Mouse (Mus musculus) small intestine, adult 2 months (tissue): ENCODE results near the gene Irf7. TPM values are rescaled to one million over a fixed set of nuclear protein-coding genes. Genes with fewer than 3 reads are reported as not detected.
A peak's percentile ranks its signal among the peaks of the same experiment; 100 is the strongest.

ENCODE experiments used
- H3K27ac ChIP-seq: fragments of 200-500 bp; 2 replicates; pipeline ENCODE4 v1.5.1; 2012; ENCODE audit warnings: low read depth, low read length, control low read depth, inconsistent platforms; ENCODE audit not compliant: insufficient read depth
- H3K27me3 ChIP-seq: fragments of 200-500 bp; 2 replicates; pipeline ENCODE4 v1.6.1; 2012; ENCODE audit warnings: mild to moderate bottlenecking, moderate library complexity, low read length, inconsistent platforms; ENCODE audit not compliant: control insufficient read depth, insufficient read depth
- H3K36me3 ChIP-seq: fragments of 200-500 bp; 2 replicates; pipeline ENCODE4 v1.6.1; 2012; ENCODE audit warnings: mild to moderate bottlenecking, low read length, control low read depth, inconsistent platforms; ENCODE audit not compliant: control insufficient read depth, insufficient read depth
- H3K4me1 ChIP-seq: fragments of 200-500 bp; 2 replicates; pipeline ENCODE4 v1.6.1; 2012; ENCODE audit warnings: low read length, inconsistent platforms, mixed read lengths; ENCODE audit not compliant: control insufficient read depth, insufficient read depth, insufficient read length
- H3K4me3 ChIP-seq: fragments of 200-500 bp; 2 replicates; pipeline ENCODE4 v1.5.1; 2012; ENCODE audit warnings: low read depth, mild to moderate bottlenecking, control low read depth, inconsistent platforms, low read length, moderate library complexity
- CTCF ChIP-seq: fragments of 200-500 bp; IDR thresholded peaks from 2 replicates; pipeline ENCODE4 v1.5.1; 2012; ENCODE audit warnings: low read depth, mild to moderate bottlenecking, control low read depth, inconsistent platforms, low read length, moderate library complexity, mixed read lengths; ENCODE audit not compliant: insufficient replicate concordance, insufficient read length; ENCODE audit errors: extremely low read depth
- POLR2A ChIP-seq: fragments of 200-500 bp; IDR thresholded peaks from 2 replicates; pipeline ENCODE4 v1.6.1; 2012; ENCODE audit warnings: low read depth, mild to moderate bottlenecking, control low read depth, inconsistent platforms, low read length, moderate library complexity
- WGBS: fragments of 180-500 bp; shearing (Covaris S2); methylation state at CpG from one replicate; pipeline ENCODE4 v1.1.7; 2018; 5-methylcytosine and 5-hydroxymethylcytosine counted together
- polyA plus RNA-seq: library from polyadenylated mRNA; depleted of rRNA; stranded (reverse); fragments of >200 nt; gene quantifications from 2 replicates; pipeline ENCODE4 v1.2.3, GENCODE M21; 2012

The Irf7 gene
- polyA plus RNA-seq, 1 experiment, result 484 TPM

GRCm38 (mm10) chr7:141227796-141228195, 38.5 kb downstream of the Irf7 start:
- Histone ChIP-seq H3K4me3 (no peak overlapping the region), H3K27ac (no peak overlapping the region), H3K4me1 (peaks cover 5% of the 10 kb centered on the region; the same call in 1 of the 2 replicates), H3K27me3 (no peaks in the 10 kb centered on the region), H3K36me3 (peaks cover 19% of the 10 kb centered on the region)
- WGBS, result 73% methylated on average over 4 of the region's 4 CpGs
- TF ChIP-seq POLR2A (no peak), CTCF (no peak)

DNA sequence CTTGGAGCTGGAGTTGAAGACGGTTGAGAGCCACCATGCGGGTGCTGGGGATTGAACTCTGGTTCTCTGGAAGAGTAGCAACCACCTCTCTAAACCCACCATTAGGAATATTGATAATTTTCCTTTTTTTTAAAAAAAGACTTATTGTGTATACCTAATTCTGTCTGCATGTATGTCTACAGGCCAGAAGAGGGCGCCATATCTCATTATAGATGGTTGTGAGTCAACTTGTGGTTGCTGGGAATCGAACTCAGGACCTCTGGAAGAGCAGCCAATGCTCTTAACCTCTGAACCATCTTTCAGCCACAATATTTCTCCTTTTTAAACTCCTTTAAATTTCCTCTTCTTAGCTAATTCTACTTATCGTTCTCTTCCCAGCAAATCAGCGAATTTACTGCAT, 39.7 kb downstream of the Irf7 start:
- Histone ChIP-seq H3K4me1 (peaks cover 14% of the 10 kb centered on the region; the same call in 1 of the 2 replicates), H3K27me3 (no peaks in the 10 kb centered on the region), H3K36me3 (peaks cover 7% of the 10 kb centered on the region), H3K4me3 (no peak overlapping the region), H3K27ac (no peak overlapping the region)
- WGBS, result 89% methylated on average over 6 of the region's 6 CpGs
- no peak for TF ChIP-seq CTCF
- no peak for TF ChIP-seq POLR2A

DNA sequence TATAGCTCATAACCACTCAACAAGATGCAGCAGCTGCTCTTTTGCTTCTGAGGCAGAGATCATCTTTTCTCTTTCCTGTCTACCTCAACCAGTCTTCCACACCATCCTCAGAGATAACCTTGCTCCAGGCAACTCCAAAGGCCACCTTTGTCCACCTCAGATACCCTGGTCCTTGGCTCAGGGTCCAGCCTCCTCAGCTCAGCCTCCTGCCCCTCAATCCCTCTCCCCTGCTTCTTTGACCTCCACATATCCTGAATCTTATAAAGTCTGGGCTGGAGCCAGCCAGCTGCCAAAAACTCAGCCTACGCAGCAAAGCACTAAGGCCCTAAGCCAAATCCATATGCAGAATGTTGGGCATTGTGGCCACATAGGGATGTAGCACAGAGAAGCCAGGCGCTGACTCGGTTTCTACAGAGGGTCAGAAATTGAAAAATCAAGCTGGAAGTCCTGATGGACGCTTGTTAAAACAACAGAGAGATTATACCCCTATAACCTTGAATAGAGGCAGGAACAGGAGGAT, 43.5 kb downstream of the Irf7 start:
- 91% methylated on average over 4 of the region's 4 CpGs for WGBS
- TF ChIP-seq POLR2A (no peak), CTCF (no peak)
- Histone ChIP-seq H3K27ac (no peak overlapping the region), H3K36me3 (peaks cover 17% of the 10 kb centered on the region), H3K4me3 (no peak overlapping the region), H3K4me1 (peaks cover 26% of the 10 kb centered on the region), H3K27me3 (no peaks in the 10 kb centered on the region)

DNA sequence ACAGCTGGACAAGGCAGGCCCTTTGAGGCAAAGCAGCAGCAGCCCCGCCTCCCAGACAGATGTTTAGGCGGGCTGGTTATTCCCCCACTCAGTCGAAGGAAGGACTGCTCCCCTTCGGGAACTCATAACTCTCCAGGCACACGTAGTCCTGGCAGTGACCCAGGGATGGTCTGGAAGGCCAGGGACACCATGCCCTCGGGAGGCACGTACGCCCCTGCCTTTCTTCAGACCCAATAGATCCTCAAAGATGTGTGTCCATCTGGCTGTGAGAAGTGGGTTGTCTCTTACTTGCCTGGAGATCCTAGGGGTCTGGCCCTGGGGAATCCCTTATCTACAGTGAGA, 44.2 kb downstream of the Irf7 start:
- Histone ChIP-seq H3K27me3 (no peaks in the 10 kb centered on the region), H3K4me1 (peaks cover 33% of the 10 kb centered on the region), H3K27ac (peak overlapping the region; percentile 7), H3K36me3 (peaks cover 21% of the 10 kb centered on the region), H3K4me3 (peak overlapping the region; percentile 35)
- under 1% methylated on average over 8 of the region's 8 CpGs for WGBS
- TF ChIP-seq POLR2A, result no peak

GRCm38 (mm10) chr7:141221249-141222125, 44.8 kb downstream of the Irf7 start:
- Histone ChIP-seq H3K27me3 (no peaks in the 10 kb centered on the region), H3K36me3 (peaks cover 21% of the 10 kb centered on the region), H3K4me3 (peak overlapping the region; percentile 46), H3K27ac (peak overlapping the region; percentile 7), H3K4me1 (peaks cover 36% of the 10 kb centered on the region)
- WGBS, result 12% methylated on average over 44 of the region's 44 CpGs
- TF ChIP-seq CTCF (no peak), POLR2A (no peak)

GRCm38 (mm10) chr7:141220377-141220776, 45.9 kb downstream of the Irf7 start:
- no peak overlapping the region for H3K27ac ChIP-seq
- 59% methylated on average over 1 of the region's 1 CpGs for WGBS
- no peak overlapping the region for H3K4me3 ChIP-seq
- H3K36me3 ChIP-seq, result peaks cover 21% of the 10 kb centered on the region
- H3K27me3 ChIP-seq, result no peaks in the 10 kb centered on the region
- peaks cover 36% of the 10 kb centered on the region for H3K4me1 ChIP-seq
- TF ChIP-seq POLR2A, result no peak
- no peak for TF ChIP-seq CTCF

GRCm38 (mm10) chr7:141219558-141220099, 46.7 kb downstream of the Irf7 start:
- H3K4me3 ChIP-seq, result no peak overlapping the region
- WGBS, result 43% methylated on average over 1 of the region's 1 CpGs
- no peaks in the 10 kb centered on the region for H3K27me3 ChIP-seq
- no peak overlapping the region for H3K27ac ChIP-seq
- TF ChIP-seq CTCF (no peak), POLR2A (no peak)
- H3K36me3 ChIP-seq, result peaks cover 21% of the 10 kb centered on the region
- H3K4me1 ChIP-seq, result peaks cover 42% of the 10 kb centered on the region
